ENCODE assay signal across 9 mouse cellular contexts in genomic region chr11:67820221-67820620, GRCm38 (mm10). TPM values are rescaled to one million over a fixed set of nuclear protein-coding genes. Genes with fewer than 3 reads are reported as not detected.
DNase-seq lines count a peak whose midpoint lies in the region; ATAC-seq and TF ChIP-seq lines count a peak whose summit lies in the region.
"Had no signal": no experiment of that assay in that cellular context is flagged by ENCODE, and none has a peak within 500 bp of the region (broad histone marks: within the 10 kb centered on the region; RNA-seq: fewer than 3 reads in every experiment).

No protein-coding gene starts in this region.

- no peaks in the 10 kb centered on the region for H3K4me1 ChIP-seq in midbrain, embryonic 14.5 days (ENCODE audit: control insufficient read depth, insufficient read depth, low read length)
- H3K4me1 ChIP-seq in midbrain, embryonic 16.5 days (ENCODE audit: control insufficient read depth, insufficient read depth, low read length), result no peaks in the 10 kb centered on the region
- H3K4me1 ChIP-seq in intestine, embryonic 15.5 days (replicated peaks), result 0 out of 2 replicates have a peak, but pooled peaks cover 2% of the 10 kb centered on the region
- H3K4me1 ChIP-seq in lung, embryonic 14.5 days (ENCODE audit: insufficient read depth), result no peaks in the 10 kb centered on the region

- no peaks in the 10 kb centered on the region for H3K27me3 ChIP-seq in midbrain, embryonic 14.5 days (ENCODE audit: control insufficient read depth, insufficient read depth, low read length)
- H3K27me3 ChIP-seq in midbrain, embryonic 16.5 days (ENCODE audit: control insufficient read depth, insufficient read depth, low read depth, low read length), result no peaks in the 10 kb centered on the region
- no peaks in the 10 kb centered on the region for H3K27me3 ChIP-seq in intestine, embryonic 15.5 days (replicated peaks)
- H3K27me3 ChIP-seq in lung, embryonic 14.5 days (ENCODE audit: insufficient read depth, low read length), result no peaks in the 10 kb centered on the region

- H3K9me3 ChIP-seq in midbrain, embryonic 14.5 days (ENCODE audit: control insufficient read depth, low read length), result no peaks in the 10 kb centered on the region
- H3K9me3 ChIP-seq in midbrain, embryonic 16.5 days (replicated peaks; ENCODE audit: control insufficient read depth, low read length, poor library complexity, severe bottlenecking), result no peaks in the 10 kb centered on the region
- H3K9me3 ChIP-seq in intestine, embryonic 15.5 days, result no peaks in the 10 kb centered on the region
- no peaks in the 10 kb centered on the region for H3K9me3 ChIP-seq in lung, embryonic 14.5 days (ENCODE audit: low read depth, low read length)

- H3K27ac ChIP-seq in midbrain, embryonic 14.5 days (replicated peaks; ENCODE audit: low read depth, low read length), result no peak overlapping the region
- H3K27ac ChIP-seq in midbrain, embryonic 16.5 days (ENCODE audit: low read length), result no peak overlapping the region
- no peak overlapping the region for H3K27ac ChIP-seq in intestine, embryonic 15.5 days
- H3K27ac ChIP-seq in lung, embryonic 14.5 days (ENCODE audit: low read depth), result no peak overlapping the region

- peak; percentile 83 for TF ChIP-seq CTCF in lung, embryonic 14.5 days (IDR thresholded peaks at IDR 0.05; ENCODE audit: low read depth)

- no peak overlapping the region for H3K4me2 ChIP-seq in midbrain, embryonic 14.5 days (ENCODE audit: low read length)
- no peak overlapping the region for H3K4me2 ChIP-seq in midbrain, embryonic 16.5 days (ENCODE audit: low read length)
- H3K4me2 ChIP-seq in intestine, embryonic 15.5 days (replicated peaks), result no peak overlapping the region
- H3K4me2 ChIP-seq in lung, embryonic 14.5 days, result no peak overlapping the region

- H3K36me3 ChIP-seq in midbrain, embryonic 14.5 days (ENCODE audit: control insufficient read depth, insufficient read depth, low read length), result no peaks in the 10 kb centered on the region
- no peaks in the 10 kb centered on the region for H3K36me3 ChIP-seq in midbrain, embryonic 16.5 days (ENCODE audit: control insufficient read depth, insufficient read depth, low read length)
- no peaks in the 10 kb centered on the region for H3K36me3 ChIP-seq in intestine, embryonic 15.5 days
- no peaks in the 10 kb centered on the region for H3K36me3 ChIP-seq in lung, embryonic 14.5 days (ENCODE audit: insufficient read depth)
- H3K36me3 ChIP-seq: G1E had no signal

- ATAC-seq in midbrain, embryonic 14.5 days (ENCODE audit: low FRiP score, low TSS enrichment), result no peak
- no peak for ATAC-seq in midbrain, embryonic 16.5 days
- peak; percentile 41; the same call in 1 of the 2 replicates for ATAC-seq in intestine, embryonic 15.5 days
- ATAC-seq in lung, embryonic 14.5 days (ENCODE audit: insufficient read depth), result no peak

- no peak overlapping the region for H3K4me3 ChIP-seq in midbrain, embryonic 14.5 days (replicated peaks; ENCODE audit: low read depth, low read length)
- no peak overlapping the region for H3K4me3 ChIP-seq in midbrain, embryonic 16.5 days (ENCODE audit: low read depth, low read length)
- no peak overlapping the region for H3K4me3 ChIP-seq in intestine, embryonic 15.5 days (replicated peaks)
- no peak overlapping the region for H3K4me3 ChIP-seq in lung, embryonic 14.5 days (ENCODE audit: low read depth, low read length)

- no peak overlapping the region for H3K9ac ChIP-seq in midbrain, embryonic 14.5 days (replicated peaks; ENCODE audit: low read length)
- no peak overlapping the region for H3K9ac ChIP-seq in midbrain, embryonic 16.5 days (ENCODE audit: low read depth, low read length)
- no peak overlapping the region for H3K9ac ChIP-seq in intestine, embryonic 15.5 days
- no peak overlapping the region for H3K9ac ChIP-seq in lung, embryonic 14.5 days

- 27% methylated on average over 4 of the region's 4 CpGs for WGBS in midbrain, embryonic 14.5 days
- 27% methylated on average over 4 of the region's 4 CpGs for WGBS in midbrain, embryonic 16.5 days
- 27% methylated on average over 4 of the region's 4 CpGs for WGBS in intestine, embryonic 15.5 days
- 24% methylated on average over 4 of the region's 4 CpGs for WGBS in lung, embryonic 14.5 days

- DNase-seq in cerebellum, postnatal 25 days, result peak; percentile 22 to 38
- DNase-seq in cerebellum, adult 8-10 months, result no peak
- DNase-seq in midbrain, embryonic 14.5 days, result peak; percentile 67
- peak; percentile 83 for DNase-seq in embryo, embryonic 10.5 days (ENCODE audit: low spot score)
- DNase-seq in lung, embryonic 14.5 days, result peak; percentile 78
- DNase-seq in thymus, postnatal 14 days, result peak; percentile 12

RNA-seq across cellular contexts. Expression of gene Dhrs7c, which starts 22.2 kb away (rescaled TPM):
- not detected in 2 replicates for polyA plus RNA-seq in midbrain, embryonic 14.5 days (2014; fragmentation: Nextera tagmentation; extraction: Ambion mirVana)
- not detected in 2 replicates for polyA plus RNA-seq in midbrain, embryonic 16.5 days (2015; fragmentation: Nextera tagmentation; extraction: Ambion mirVana)
- 0.16 TPM in 1 of 2 replicates, not detected in the other for polyA plus RNA-seq in intestine, embryonic 15.5 days (2015; fragmentation: Nextera tagmentation; extraction: Ambion mirVana)
- polyA plus RNA-seq in lung, embryonic 14.5 days (2014; fragmentation: Nextera tagmentation; extraction: Ambion mirVana), result 0.49 TPM in 1 of 2 replicates, not detected in the other
- polyA plus RNA-seq: G1E had no signal

RNA-seq across cellular contexts. Expression of gene Gsg1l2, which starts 45.8 kb away (rescaled TPM):
- not detected in 2 replicates for polyA plus RNA-seq in midbrain, embryonic 14.5 days (2014; fragmentation: Nextera tagmentation; extraction: Ambion mirVana)
- not detected in 2 replicates for polyA plus RNA-seq in midbrain, embryonic 16.5 days (2015; fragmentation: Nextera tagmentation; extraction: Ambion mirVana)
- polyA plus RNA-seq in intestine, embryonic 15.5 days (2015; fragmentation: Nextera tagmentation; extraction: Ambion mirVana), result 0.24 TPM in 1 of 2 replicates, not detected in the other
- not detected in 2 replicates for polyA plus RNA-seq in lung, embryonic 14.5 days (2014; fragmentation: Nextera tagmentation; extraction: Ambion mirVana)
- polyA plus RNA-seq: G1E had no signal

RNA-seq across cellular contexts. Expression of gene Glp2r, which starts 49.3 kb away (rescaled TPM):
- polyA plus RNA-seq in midbrain, embryonic 14.5 days (2014; fragmentation: Nextera tagmentation; extraction: Ambion mirVana), result 0.07 TPM in 1 of 2 replicates, not detected in the other
- 0.15 and 0.22 TPM in 2 replicates for polyA plus RNA-seq in midbrain, embryonic 16.5 days (2015; fragmentation: Nextera tagmentation; extraction: Ambion mirVana)
- 4.0 and 4.2 TPM in 2 replicates for polyA plus RNA-seq in intestine, embryonic 15.5 days (2015; fragmentation: Nextera tagmentation; extraction: Ambion mirVana)
- polyA plus RNA-seq in lung, embryonic 14.5 days (2014; fragmentation: Nextera tagmentation; extraction: Ambion mirVana), result 0.11 and 0.12 TPM in 2 replicates
- polyA plus RNA-seq: G1E had no signal
